Mouse (Mus musculus) CD4-positive, CD25-positive, alpha-beta regulatory T cell (primary cell): ENCODE data around the gene Msrb3. TPM values are rescaled to one million over a fixed set of nuclear protein-coding genes. Genes with fewer than 3 reads are reported as not detected.

Experiments used
- polyA plus RNA-seq: library from polyadenylated mRNA; unstranded; fragments of 100-300 nt; shearing (Covaris generic); gene quantifications from one replicate; pipeline ENCODE4 v1.2.1, GENCODE M21; 2017

Gene Msrb3
- polyA plus RNA-seq: 0.83 TPM

DNA sequence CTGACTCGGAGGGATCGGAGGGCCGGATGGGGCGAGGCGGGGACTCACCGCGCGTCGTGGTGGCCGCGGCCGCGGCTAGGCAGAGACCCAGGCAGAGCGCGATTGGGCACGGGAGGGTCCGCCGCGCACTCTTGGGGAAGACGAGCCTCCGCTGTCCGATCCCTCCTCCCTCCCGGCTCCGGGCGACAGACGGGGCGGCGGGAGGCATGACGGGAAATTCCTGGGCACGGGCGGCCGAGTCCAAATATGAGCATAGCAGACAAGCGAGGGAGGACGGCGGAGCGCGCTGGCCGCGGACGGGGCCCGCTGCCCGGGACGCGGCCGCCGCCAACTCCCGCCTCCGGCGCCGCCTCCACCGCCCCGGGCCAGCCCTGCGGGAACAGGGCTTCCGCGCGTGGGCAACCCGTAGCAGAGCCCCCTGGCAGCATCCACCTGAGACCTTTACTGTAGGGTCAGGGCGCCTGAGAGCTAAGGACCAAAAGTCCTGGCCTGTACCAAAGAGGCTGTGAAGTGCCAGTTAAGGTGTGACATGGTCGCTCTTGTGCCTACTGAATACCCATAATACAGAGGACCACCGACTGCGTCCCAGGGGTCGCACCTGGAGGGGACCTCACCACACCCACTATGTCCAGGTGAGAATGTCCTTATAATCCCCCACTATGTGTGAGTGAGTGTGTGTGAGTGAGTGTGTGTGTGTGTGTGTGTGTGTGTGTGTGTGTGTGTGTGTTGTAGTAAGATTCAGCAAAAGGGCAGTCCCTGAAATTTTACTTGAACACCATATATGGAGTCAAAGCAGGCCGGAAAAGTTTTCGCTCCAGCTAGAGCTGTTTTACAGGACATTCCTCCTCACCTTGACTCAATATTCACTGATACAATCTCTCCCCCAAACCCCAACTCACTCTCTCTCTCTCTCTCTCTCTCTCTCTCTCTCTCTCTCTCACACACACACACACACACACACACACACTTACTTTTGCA is at the start of gene Msrb3:
Gene Msrb3 (minus strand): TSS at position 317 of the 978 bp plus-strand sequence.

Other genes starting within 250 kb of the Msrb3 start
- 23.2 TPM for gene Lemd3, start 80.2 kb upstream of the Msrb3 start, polyA plus RNA-seq
- gene Wif1, start 134.9 kb upstream of the Msrb3 start, polyA plus RNA-seq: not detected